Mouse (Mus musculus) cerebellum, adult 9-10 months (tissue): ENCODE data around the gene Ralgapb.

Experiments used
- DNase-seq: peaks from one replicate; pipeline ENCODE4 v3.0.0; 2022

The Ralgapb gene

GRCm38 (mm10) chr2:158408997-158409594 is 552 bp upstream of the Ralgapb start:
- no peak for DNase-seq

GRCm38 (mm10) chr2:158410022-158411014 is 670 bp downstream of the Ralgapb start:
- DNase-seq: peak; percentile 47

- no peak for DNase-seq
These were observed 3.6 kb downstream of the Ralgapb start for GRCm38 (mm10) chr2:158413240-158413639.

DNA sequence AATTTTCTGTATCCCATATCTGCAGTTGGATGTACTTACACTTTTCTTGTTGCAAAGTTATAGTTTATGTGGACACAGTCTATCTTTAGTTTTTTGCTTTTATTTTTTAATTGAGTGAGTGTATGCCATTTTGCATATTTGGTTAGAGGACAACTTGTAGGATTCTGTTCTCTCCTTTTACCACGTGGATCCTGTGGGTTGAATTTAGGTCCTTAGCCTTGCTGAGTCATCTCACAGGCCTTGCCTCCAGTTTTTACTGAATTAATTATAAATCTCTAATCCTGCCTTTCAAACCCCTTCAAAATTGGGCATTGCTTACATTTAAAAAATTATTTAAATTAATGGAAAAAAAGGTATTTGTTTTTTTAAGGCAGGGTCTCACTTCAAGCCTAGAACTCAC is 6.2 kb downstream of the Ralgapb start:
- no peak for DNase-seq

DNA sequence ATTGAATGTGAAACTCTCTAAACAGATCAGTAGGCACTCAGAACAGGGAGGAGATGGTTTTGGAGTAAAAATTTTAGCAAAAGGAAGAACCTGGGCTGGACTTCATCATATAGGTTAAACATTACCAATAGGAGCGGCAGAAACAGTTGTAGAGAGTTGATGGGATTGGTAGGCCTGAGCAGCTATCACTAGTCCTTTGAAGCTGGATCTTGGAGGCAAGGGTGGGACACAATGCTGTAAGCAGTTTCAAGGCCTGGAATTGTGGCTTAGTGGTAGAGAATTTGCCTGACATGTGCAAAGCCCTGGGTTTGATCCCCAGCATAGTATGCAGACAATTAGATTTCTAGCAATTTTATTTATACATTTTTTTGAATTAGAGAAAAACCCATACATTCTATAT is 9.0 kb downstream of the Ralgapb start:
- no peak for DNase-seq

- no peak for DNase-seq
These were observed 36.2 kb downstream of the Ralgapb start for GRCm38 (mm10) chr2:158445814-158446213.

DNA sequence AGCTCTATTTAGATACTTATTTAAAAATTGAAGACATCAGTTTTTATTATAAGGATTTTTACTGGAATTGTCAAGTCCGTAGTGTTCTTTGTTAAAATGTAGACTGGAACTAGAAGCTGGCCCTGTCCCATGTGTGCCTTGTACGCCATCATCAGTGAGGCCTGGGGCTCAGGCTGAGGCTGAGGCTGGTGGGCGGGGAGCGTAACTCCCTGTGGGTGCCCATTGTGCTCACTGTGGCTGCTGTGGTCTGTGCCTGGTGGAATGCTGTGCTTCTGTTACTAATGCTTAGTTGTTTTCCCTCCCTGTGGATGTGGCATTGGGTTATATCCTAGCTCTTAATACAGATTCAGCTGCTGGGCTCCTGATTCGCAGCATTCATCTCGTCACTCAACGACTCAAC is 40.2 kb downstream of the Ralgapb start:
- DNase-seq: no peak

- DNase-seq: no peak
These were observed 46.8 kb downstream of the Ralgapb start for GRCm38 (mm10) chr2:158456451-158456850.

DNA sequence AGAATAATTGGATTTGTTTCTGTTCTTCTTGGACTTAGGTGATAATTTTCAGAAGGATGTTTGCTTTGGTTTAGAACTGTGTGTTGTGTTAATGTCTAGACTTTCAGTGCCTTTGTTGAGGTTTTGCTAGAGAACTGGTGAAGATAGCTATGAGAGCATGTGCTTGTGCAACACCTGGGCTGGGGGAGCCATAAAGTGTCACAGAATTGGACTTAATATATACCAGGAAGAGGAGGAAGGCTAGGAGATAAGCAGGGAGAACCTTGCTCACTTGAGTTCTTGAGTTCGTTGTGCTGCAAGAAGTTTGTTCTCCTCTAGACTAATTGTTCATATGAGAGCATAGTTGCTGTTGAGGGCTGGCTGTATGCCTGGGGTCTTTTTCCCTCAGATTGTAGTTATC is 48.0 kb downstream of the Ralgapb start:
- no peak for DNase-seq

DNA sequence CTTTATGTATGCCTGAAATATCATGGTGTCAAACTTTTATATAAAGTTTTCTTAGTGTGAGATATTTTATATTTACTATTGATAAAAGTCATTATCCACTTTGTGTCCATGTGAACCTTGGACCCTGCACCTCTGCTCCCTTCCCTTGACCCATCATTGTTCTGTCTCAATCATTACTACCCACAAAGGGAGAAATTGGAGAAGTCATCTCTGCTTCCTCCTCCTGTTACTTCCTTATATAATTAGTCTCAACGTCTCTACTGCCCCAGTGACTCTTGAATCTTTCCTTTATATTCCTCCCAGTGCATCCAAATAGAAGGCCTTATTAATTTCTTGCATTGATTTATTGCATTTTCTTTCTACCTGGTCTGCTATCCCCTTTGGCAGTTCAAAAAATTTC is 52.8 kb downstream of the Ralgapb start:
- DNase-seq: no peak

DNA sequence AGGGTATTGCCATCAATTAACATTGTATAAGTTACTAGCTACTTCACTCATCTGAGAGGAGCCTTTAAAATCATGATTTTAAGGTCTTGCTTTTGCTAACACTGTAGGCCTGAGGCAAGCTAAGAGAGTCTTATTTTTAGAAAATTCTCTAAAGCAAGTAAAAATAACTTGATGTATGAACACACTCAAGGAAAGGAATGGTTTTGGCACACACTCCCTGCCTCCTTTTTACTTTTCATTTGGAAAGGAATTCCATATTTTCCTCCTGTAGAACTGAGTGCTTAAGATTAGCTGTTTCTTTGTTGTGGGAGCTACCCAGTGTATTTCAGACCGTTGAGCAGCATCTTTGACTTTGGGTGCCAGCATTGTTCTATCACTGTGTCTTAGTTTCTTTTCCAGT is 64.5 kb downstream of the Ralgapb start:
- no peak for DNase-seq

- DNase-seq: no peak
These were observed 68.0 kb downstream of the Ralgapb start for GRCm38 (mm10) chr2:158477640-158478039.

- DNase-seq: no peak
These were observed 88.8 kb downstream of the Ralgapb start for GRCm38 (mm10) chr2:158498457-158498856.

GRCm38 (mm10) chr2:158501836-158502812 is 92.5 kb downstream of the Ralgapb start, which contains the start of gene Adig:
Gene Adig (plus strand): TSS chr2:158502612.
- DNase-seq: no peak

GRCm38 (mm10) chr2:158503226-158503625 is 93.6 kb downstream of the Ralgapb start:
- no peak for DNase-seq

DNA sequence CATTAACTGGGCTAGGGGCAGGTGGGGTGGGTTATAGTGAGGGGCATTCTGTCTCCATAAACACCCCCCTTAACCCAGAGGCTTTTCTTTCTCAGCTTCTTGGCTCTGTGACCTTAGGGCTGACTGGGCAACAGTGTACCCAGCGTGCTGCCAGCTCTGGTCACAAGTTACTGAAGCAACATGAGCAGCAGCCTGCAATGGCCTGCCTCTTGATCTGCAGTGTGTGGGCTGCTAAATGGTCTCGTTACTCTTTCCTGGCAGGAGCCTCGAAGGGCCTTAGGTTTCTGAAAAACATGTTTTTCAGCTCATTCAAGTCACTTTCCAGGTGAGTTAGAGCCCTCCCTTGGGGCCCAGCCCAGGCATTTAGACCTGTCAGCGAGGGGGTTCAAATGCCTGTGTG is 94.0 kb downstream of the Ralgapb start:
- DNase-seq: no peak

DNA sequence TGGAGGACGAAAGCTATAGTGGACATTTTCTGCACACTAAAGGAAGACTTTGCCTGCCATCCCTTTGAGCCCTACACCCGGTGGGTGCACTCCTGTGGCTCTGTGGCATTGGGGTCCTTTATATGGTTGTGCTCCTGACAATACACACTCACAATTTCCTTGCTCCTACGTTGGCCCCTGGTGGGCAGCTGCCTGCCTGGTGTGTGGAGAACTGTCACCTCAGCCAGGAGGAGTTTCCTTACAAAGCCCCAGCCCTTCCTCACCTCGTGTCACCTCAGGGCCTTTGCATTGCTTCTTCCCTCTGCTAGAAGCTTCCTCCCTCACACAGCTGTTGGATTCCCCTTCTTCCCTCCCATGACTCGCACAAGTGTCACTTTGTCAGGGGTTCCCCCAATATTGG is 96.8 kb downstream of the Ralgapb start:
- no peak for DNase-seq

- DNase-seq: no peak
These were observed 97.4 kb downstream of the Ralgapb start for GRCm38 (mm10) chr2:158507046-158507445.

GRCm38 (mm10) chr2:158510665-158511064 is 101.0 kb downstream of the Ralgapb start:
- no peak for DNase-seq

GRCm38 (mm10) chr2:158512528-158512927 is 102.9 kb downstream of the Ralgapb start, which contains the start of gene Arhgap40:
Gene Arhgap40 (plus strand): TSS chr2:158512796.
- no peak for DNase-seq

- no peak for DNase-seq
These were observed 104.2 kb downstream of the Ralgapb start for GRCm38 (mm10) chr2:158513821-158514336.

DNA sequence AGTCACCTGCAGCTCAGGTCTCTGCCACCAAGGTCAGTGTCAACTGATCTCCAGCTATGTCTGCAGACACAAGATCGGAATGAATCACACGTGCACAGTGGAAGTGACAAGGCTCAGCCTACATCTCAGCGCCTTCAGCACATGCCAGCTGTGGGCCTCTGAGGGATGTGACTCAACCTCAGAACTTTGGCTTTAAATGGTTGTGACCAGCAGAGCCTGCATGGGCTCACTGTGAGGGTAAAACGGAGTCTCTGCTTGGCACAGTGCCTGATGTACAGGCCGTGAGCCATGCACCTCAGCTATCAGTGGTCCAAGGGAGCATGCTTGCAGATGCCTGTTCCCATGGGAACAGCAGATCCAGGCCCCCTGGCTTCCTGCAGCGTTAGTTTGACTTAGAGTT is 108.9 kb downstream of the Ralgapb start:
- no peak for DNase-seq

DNA sequence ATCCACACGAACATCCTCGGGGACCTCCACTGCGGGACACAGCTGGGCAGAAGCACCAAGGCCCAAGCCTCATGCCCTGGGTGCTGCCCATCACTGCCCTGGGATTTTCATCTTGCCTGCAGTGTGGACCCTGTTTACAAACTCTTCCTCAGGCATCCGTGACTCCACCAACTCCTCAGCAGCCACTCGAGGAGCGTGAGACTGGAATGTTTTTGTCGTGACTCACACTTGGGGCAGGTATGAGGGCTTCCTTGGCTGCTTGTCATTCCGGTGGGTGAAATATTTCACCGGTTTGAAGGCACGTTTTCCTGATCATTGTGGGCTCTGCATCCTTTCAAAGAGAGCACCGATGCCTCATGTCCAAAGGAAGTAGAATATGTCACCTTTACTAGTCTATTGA is 109.4 kb downstream of the Ralgapb start:
- DNase-seq: no peak
